Mouse (Mus musculus) macrophage (primary cell): Measurements from ENCODE around the gene Asb16. TPM values are rescaled to one million over a fixed set of nuclear protein-coding genes. Genes with fewer than 3 reads are reported as not detected.

ENCODE experiments used
- H3K27ac ChIP-seq: fragments of 350-480 bp; formaldehyde crosslinking; 2 replicates; pipeline ENCODE4 v1.9.0; 2021
- H3K36me3 ChIP-seq: fragments of 350-480 bp; formaldehyde crosslinking; 2 replicates; pipeline ENCODE4 v1.9.0; 2021; ENCODE audit errors: inconsistent target
- H3K4me3 ChIP-seq: fragments of 350-480 bp; formaldehyde crosslinking; 2 replicates; pipeline ENCODE4 v1.9.0; 2021; ENCODE audit errors: inconsistent target
- H3K79me2 ChIP-seq: fragments of 350-480 bp; formaldehyde crosslinking; 2 replicates; pipeline ENCODE4 v1.9.0; 2021; ENCODE audit errors: inconsistent target
- WGBS: methylation state at CpG from one replicate; pipeline ENCODE4 v1.1.7; 2026; ENCODE audit warnings: inconsistent platforms; ENCODE audit not compliant: missing documents; 5-methylcytosine and 5-hydroxymethylcytosine counted together
- polyA plus RNA-seq: library from polyadenylated mRNA; stranded (reverse); fragments of 250-400 nt; gene quantifications from 3 replicates; pipeline ENCODE4 v1.2.4, GENCODE M21; 2018; ENCODE audit warnings: inconsistent platforms

Gene Asb16
- polyA plus RNA-seq, 1 experiment from 2014 or later = not detected

- H3K79me2 ChIP-seq = no peaks in the 10 kb centered on the region
- 88% methylated on average over 2 of the region's 2 CpGs for whole genome bisulfite sequencing
- H3K4me3 ChIP-seq = no peak overlapping the region
- no peak overlapping the region for H3K27ac ChIP-seq
- H3K36me3 ChIP-seq = peaks cover 23% of the 10 kb centered on the region
Observed at GRCm38 (mm10) chr11:102304141-102304540, 35.6 kb downstream of the Asb16 start.

DNA sequence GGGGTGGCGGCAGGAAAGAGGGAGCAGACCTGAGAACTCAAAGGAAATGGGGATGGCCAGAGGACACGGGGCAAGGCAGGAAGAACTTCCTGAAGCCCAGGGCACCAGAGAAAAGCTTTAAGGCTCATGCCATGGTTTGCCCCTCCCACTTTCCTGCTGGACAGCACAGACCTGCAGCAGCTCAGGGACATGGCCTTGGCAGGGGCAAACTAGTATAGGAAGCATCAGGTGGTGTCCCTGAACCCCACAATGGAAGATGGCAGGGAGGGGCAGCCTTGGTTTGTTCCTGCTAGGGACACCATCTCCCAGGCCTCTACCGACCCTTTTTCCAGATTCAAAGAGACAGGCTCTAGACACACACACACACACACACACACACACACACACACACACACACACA, 36.8 kb downstream of the Asb16 start:
- no peak overlapping the region for H3K4me3 ChIP-seq
- WGBS = 68% methylated on average over 3 of the region's 3 CpGs
- H3K27ac ChIP-seq = no peak overlapping the region
- H3K79me2 ChIP-seq = no peaks in the 10 kb centered on the region
- H3K36me3 ChIP-seq = peaks cover 23% of the 10 kb centered on the region

- Histone ChIP-seq H3K4me3 (no peak overlapping the region), H3K79me2 (no peaks in the 10 kb centered on the region), H3K27ac (no peak overlapping the region), H3K36me3 (peaks cover 29% of the 10 kb centered on the region)
- WGBS = 80% methylated on average over 5 of the region's 9 CpGs
Observed at GRCm38 (mm10) chr11:102308104-102308503, 39.6 kb downstream of the Asb16 start.

DNA sequence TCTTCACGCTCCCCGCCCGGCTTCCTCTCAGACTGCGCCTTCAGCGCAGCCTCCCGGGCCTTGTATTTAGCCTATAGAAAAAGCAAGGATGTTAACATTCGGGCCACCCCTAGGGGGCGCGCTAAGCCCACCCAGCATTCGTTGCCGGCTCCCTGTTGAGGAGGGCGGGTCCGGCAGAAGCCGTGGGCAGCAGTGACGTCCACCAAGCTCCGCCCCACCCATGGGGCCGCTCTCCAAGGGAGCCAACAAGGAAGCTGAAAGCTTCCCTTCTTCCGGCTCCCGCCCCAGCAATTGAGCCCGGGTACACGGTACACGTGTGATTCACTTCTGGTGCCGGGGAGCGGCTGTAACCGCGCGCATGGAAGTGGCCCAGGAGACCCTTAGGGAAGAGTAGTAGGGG, 40.4 kb downstream of the Asb16 start:
- peak overlapping the region; percentile 28 for H3K27ac ChIP-seq
- under 1% methylated on average over 27 of the region's 27 CpGs for WGBS
- peaks cover 38% of the 10 kb centered on the region for H3K36me3 ChIP-seq
- peak overlapping the region; percentile 41 for H3K4me3 ChIP-seq
- no peaks in the 10 kb centered on the region; the same call in 1 of the 2 replicates for H3K79me2 ChIP-seq

DNA sequence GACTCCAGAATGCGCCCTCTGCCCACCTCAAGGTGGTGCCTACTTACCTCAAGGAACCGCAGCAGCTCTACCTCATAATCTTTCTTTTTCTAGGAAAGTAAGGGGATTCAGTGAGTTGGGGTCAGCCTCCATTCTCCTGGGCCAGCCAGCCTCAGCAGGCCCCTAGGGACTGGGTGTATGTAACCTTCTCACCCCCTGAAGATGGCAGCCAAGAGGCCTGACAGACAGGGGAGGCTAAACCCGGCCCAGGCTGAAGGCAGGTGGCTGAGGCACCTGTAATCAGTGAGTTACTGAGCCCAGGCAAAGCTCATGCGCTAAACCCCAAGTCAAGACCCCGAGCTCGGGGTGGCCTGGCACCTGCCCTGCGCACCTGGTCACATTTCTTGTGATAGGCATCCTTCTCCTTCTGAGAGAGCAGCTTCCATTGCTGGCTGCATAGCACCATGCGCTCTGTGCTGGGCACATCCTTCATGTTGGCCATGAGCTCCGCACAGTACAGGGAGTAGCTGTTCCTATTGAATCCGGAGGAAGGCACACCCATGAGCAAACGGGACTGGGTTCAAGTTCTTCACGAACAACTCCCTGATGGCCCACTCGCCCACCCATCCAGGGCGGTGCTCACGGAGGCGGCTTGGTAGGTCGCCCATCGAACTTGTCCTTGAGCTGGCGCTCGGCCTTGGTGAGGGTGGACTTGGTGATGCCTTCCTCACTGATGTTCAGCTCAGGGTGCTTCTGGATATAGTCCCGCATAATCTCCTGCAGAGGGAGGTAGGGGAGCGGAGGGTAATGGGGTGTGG, 41.5 kb downstream of the Asb16 start:
- H3K27ac ChIP-seq = no peak overlapping the region
- H3K36me3 ChIP-seq = peaks cover 48% of the 10 kb centered on the region

GRCm38 (mm10) chr11:102310768-102311695, 42.5 kb downstream of the Asb16 start:
- Histone ChIP-seq H3K36me3 (peaks cover 49% of the 10 kb centered on the region), H3K27ac (no peak overlapping the region), H3K79me2 (peaks cover 14% of the 10 kb centered on the region), H3K4me3 (no peak overlapping the region)
- WGBS = 85% methylated on average over 32 of the region's 38 CpGs

More for the DNA sequence above, 41.5 kb downstream of the Asb16 start:
- peaks cover 4% of the 10 kb centered on the region for H3K79me2 ChIP-seq
- WGBS = 80% methylated on average over 13 of the region's 22 CpGs
- peak overlapping the region; percentile 41 for H3K4me3 ChIP-seq

DNA sequence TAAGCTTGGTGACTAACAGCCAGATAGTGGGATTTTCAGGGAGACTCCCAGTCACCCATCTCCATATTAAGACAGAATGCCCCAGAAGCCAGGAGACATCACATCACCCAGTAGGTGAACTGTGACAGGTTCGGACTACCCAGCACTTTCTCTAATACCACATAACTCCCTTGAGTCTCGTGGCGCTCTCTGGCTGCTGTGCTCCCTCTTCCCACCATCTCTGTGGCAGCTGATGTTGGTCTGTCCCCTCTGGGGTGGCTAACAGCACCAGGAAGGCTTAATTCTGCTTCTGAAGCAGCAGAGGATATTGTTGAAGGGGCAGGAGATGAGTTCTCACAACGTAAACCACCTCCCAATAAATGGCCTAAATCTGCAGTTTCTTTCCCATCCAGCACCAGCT, 43.4 kb downstream of the Asb16 start:
- WGBS = 87% methylated on average over 4 of the region's 4 CpGs
- no peak overlapping the region for H3K4me3 ChIP-seq
- no peak overlapping the region for H3K27ac ChIP-seq
- peaks cover 19% of the 10 kb centered on the region for H3K79me2 ChIP-seq
- peaks cover 40% of the 10 kb centered on the region for H3K36me3 ChIP-seq

- Histone ChIP-seq H3K36me3 (peaks cover 34% of the 10 kb centered on the region), H3K79me2 (peaks cover 19% of the 10 kb centered on the region), H3K4me3 (no peak overlapping the region), H3K27ac (no peak overlapping the region)
- 93% methylated on average over 5 of the region's 6 CpGs for WGBS
Observed at GRCm38 (mm10) chr11:102312586-102312985, 44.0 kb downstream of the Asb16 start.

GRCm38 (mm10) chr11:102314321-102314720, 45.8 kb downstream of the Asb16 start:
- Histone ChIP-seq H3K36me3 (peaks cover 28% of the 10 kb centered on the region; the same call in 1 of the 2 replicates), H3K79me2 (peaks cover 19% of the 10 kb centered on the region), H3K27ac (no peak overlapping the region), H3K4me3 (no peak overlapping the region)
- 82% methylated on average over 12 of the region's 12 CpGs for WGBS

- H3K27ac ChIP-seq = peak overlapping the region; percentile 36
Observed at GRCm38 (mm10) chr11:102315690-102316571, 47.4 kb downstream of the Asb16 start.

DNA sequence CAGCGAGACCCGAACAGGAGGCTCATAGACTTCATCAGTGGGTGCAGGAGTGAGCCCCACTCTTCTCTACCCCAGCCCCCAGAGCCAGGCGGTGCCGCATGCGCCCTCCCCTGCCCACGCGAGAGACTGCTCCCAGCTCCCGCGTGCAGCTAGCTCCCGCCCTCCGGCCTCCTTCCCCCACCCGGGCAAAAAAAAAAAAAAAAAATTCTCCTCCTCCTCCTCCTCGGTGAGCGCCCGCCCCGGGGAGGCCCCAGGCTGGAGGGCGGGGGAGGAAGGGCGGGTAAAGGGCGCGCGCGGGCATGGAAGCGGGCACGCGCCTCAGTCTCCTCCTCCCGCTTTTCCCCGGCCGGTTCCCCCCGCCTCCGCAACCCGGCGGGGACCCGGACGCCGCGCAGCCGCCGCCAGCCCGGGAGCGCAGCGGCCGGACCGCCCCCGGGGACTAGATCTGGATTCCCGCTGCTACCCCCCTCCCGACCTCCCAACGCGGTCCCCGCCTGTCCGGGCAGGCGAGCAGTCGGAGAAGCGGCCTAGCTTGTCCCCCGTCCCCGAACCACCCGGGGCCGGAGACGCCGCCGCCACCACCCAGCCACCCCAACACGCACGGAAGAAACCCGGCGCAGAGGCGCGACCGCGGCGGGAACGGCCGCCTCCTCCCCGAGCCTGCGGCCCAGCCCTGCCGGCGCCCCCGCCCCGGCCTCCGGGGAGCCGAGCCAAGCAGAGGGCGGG, 48.2 kb downstream of the Asb16 start:
- Histone ChIP-seq H3K27ac (peak overlapping the region; percentile 36), H3K36me3 (peaks cover 28% of the 10 kb centered on the region; the same call in 1 of the 2 replicates), H3K4me3 (peak overlapping the region; percentile 37), H3K79me2 (peaks cover 19% of the 10 kb centered on the region)
- WGBS = 1% methylated on average over 50 of the region's 80 CpGs

More at GRCm38 (mm10) chr11:102315690-102316571, 47.4 kb downstream of the Asb16 start:
- H3K4me3 ChIP-seq = peak overlapping the region; percentile 37
- 20% methylated on average over 14 of the region's 14 CpGs for WGBS
- H3K79me2 ChIP-seq = peaks cover 19% of the 10 kb centered on the region
- H3K36me3 ChIP-seq = peaks cover 28% of the 10 kb centered on the region; the same call in 1 of the 2 replicates

DNA sequence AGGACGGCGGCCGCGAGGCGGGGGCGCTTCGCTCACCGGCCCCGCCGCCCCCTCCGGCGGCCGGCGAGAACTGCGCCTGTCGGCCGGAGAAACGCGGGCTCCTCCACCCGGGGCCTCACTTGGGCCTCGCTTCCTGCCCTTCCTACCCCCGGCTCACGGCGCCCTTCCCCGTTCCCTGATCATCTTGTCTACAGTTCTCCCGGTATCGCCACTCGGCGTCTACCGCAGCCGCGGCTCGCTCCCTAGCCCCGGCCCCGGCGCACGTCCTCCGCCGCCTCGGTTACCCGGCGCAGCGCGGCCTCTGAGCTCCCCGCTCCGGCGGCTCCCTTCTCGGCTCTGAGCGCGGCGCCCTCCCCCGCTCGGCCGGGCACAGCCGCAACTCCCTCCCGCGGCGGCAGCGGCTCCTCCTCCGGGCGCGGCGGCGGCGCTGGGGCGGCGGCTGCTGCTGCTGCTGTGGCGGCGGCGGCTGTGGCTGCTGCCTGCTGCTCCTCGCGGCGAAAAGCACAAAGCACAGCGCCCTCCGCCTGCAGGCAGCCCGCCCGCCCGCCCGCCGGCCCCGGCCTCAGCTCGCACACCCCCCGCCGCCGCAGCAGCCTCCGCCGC, 48.9 kb downstream of the Asb16 start:
- Histone ChIP-seq H3K79me2 (peaks cover 19% of the 10 kb centered on the region), H3K36me3 (peaks cover 28% of the 10 kb centered on the region; the same call in 1 of the 2 replicates)
- WGBS = under 1% methylated on average over 45 of the region's 87 CpGs

More for the DNA sequence above, 48.9 kb downstream of the Asb16 start:
- Histone ChIP-seq H3K4me3 (peak overlapping the region; percentile 8; the same call in 1 of the 2 replicates), H3K27ac (no peak overlapping the region)
